Mouse (Mus musculus) midbrain, embryonic 15.5 days (tissue): Measurements from ENCODE around the gene Ambn. TPM values are rescaled to one million over a fixed set of nuclear protein-coding genes. Genes with fewer than 3 reads are reported as not detected.

ENCODE experiments used
- polyA plus RNA-seq: library from polyadenylated mRNA; unstranded; fragments of >200 nt; fragmentation: Nextera tagmentation; extraction: Ambion mirVana; gene quantifications from 2 replicates; pipeline ENCODE4 v1.2.1, GENCODE M21; 2015

The Ambn gene
- polyA plus RNA-seq, 1 experiment from 2014 or later, result not detected

Other genes with a start within 250 kb of the Ambn start
- not detected in 2 replicates for gene Gm7714, start 187.1 kb upstream of the Ambn start, polyA plus RNA-seq
- not detected in 2 replicates for gene Prol1, start 138.7 kb upstream of the Ambn start, polyA plus RNA-seq
- gene Amtn, start 79.9 kb upstream of the Ambn start, polyA plus RNA-seq, result not detected in 2 replicates
- not detected in 2 replicates for gene Enam, start 32.0 kb downstream of the Ambn start, polyA plus RNA-seq
- 0.11 and 0.31 TPM in 2 replicates for gene Jchain, start 71.9 kb downstream of the Ambn start, polyA plus RNA-seq
- 45.1 and 46.9 TPM in 2 replicates for gene Utp3, start 98.5 kb downstream of the Ambn start, polyA plus RNA-seq
- gene Rufy3, start 109.0 kb downstream of the Ambn start, polyA plus RNA-seq, result 309 and 321 TPM in 2 replicates
- gene Grsf1, start 220.2 kb downstream of the Ambn start, polyA plus RNA-seq, result 57.7 and 63.6 TPM in 2 replicates